Mouse (Mus musculus): ENCODE measurements around the gene Wbp4.

- TF ChIP-seq CTCF (IDR thresholded peaks at IDR 0.05): no peak
- no peak for TF ChIP-seq EP300 (IDR thresholded peaks at IDR 0.05; ENCODE audit: insufficient read depth, low read depth, low read length)
- no peak for TF ChIP-seq POLR2A (IDR thresholded peaks at IDR 0.05; ENCODE audit: insufficient read depth, low read depth, low read length)
These were observed 2.3 kb upstream of the Wbp4 start for GRCm38 (mm10) chr14:79483611-79484120.

Measured in heart, adult 2 months (tissue).